8 mouse cellular contexts compared by ENCODE assay signal in the genomic region with DNA sequence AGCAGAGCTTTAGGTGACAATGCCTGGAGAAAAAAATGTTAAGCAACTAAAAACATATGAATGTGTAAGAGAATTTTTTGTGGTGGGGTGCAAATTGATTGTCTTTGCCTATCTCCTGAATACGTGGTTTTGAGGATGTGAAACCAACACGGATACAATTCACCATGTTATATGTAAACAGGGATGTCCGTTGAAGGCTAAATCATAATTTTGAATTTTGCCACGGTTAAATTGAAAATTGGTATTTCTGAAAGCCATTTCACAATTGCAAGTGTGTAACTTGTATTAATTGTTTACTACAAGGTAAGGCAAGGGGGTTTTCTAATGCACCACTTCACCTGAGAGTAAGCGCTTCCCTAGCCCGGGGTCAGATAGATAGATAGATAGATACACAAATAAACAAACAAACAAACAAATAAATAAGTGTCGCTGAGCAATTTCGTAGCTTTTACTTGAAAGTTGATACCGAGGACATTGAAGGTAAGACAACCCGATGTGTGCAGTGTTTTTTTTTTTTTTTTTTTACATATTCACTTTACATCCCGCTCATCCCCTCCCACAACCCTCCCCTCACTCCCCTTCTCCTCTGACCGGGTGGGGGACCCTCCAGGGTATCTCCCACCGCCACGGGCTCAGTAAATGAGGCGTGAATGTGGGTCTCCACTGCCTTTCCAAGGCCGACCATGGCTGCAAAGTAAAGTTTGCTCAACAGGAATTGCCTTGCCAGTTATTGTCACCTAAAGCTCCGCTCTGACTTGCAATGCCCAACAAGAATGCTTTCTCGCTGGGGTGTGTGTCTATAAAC. TPM values are rescaled to one million over a fixed set of nuclear protein-coding genes. Genes with fewer than 3 reads are reported as not detected.
A peak's percentile ranks its signal among the peaks of the same experiment; 100 is the strongest.
DNase-seq lines count a peak whose midpoint lies in the region; ATAC-seq and TF ChIP-seq lines count a peak whose summit lies in the region.

No protein-coding gene starts in this region.

- H3K9me3 ChIP-seq in heart, embryonic 13.5 days: no peaks in the 10 kb centered on the region
- H3K9me3 ChIP-seq in MEL (replicated peaks; ENCODE audit: insufficient read depth, low read length): no peaks in the 10 kb centered on the region
- H3K9me3 ChIP-seq in hindbrain, embryonic 11.5 days (ENCODE audit: control insufficient read depth, low read length): no peaks in the 10 kb centered on the region
- no peaks in the 10 kb centered on the region for H3K9me3 ChIP-seq in midbrain, embryonic 11.5 days (ENCODE audit: control insufficient read depth, low read length)

- H3K4me2 ChIP-seq in heart, embryonic 13.5 days: peak overlapping the region; percentile 79
- H3K4me2 ChIP-seq in hindbrain, embryonic 11.5 days (replicated peaks; ENCODE audit: low read depth, low read length): peak overlapping the region; percentile 67
- H3K4me2 ChIP-seq in midbrain, embryonic 11.5 days: peak overlapping the region; percentile 89

- TF ChIP-seq CTCF in MEL (IDR thresholded peaks at IDR 0.05 in 2 of 3, conservative IDR thresholded peaks at IDR 0.05 in 1 of 3; ENCODE audit: control insufficient read depth in 1 of 3, insufficient read depth in 1 of 3, low read depth in 2 of 3, low read length in 3 of 3, poor library complexity in 1 of 3, severe bottlenecking in 1 of 3): no peak

- peak overlapping the region; percentile 72 for H3K4me3 ChIP-seq in heart, embryonic 13.5 days
- peak overlapping the region; percentile 70 to 78 for H3K4me3 ChIP-seq in MEL (ENCODE audit: control insufficient read depth in 1 of 2, insufficient read depth in 1 of 2, low read depth in 2 of 2, low read length in 2 of 2)
- peak overlapping the region; percentile 59 for H3K4me3 ChIP-seq in hindbrain, embryonic 11.5 days (ENCODE audit: low read depth, low read length)
- peak overlapping the region; percentile 63 for H3K4me3 ChIP-seq in midbrain, embryonic 11.5 days (ENCODE audit: low read depth, low read length)

- peak overlapping the region; percentile 84 for H3K9ac ChIP-seq in heart, embryonic 13.5 days
- peak overlapping the region; percentile 84 for H3K9ac ChIP-seq in MEL (ENCODE audit: control insufficient read depth, low read depth, low read length, poor library complexity, severe bottlenecking)
- H3K9ac ChIP-seq in hindbrain, embryonic 11.5 days (ENCODE audit: low read depth, low read length): peak overlapping the region; percentile 73
- H3K9ac ChIP-seq in midbrain, embryonic 11.5 days (ENCODE audit: low read length): peak overlapping the region; percentile 82

- TF ChIP-seq RAD21 in MEL (IDR thresholded peaks at IDR 0.05; ENCODE audit: low read depth, low read length): no peak

- no peaks in the 10 kb centered on the region for H3K27me3 ChIP-seq in heart, embryonic 13.5 days (replicated peaks)
- H3K27me3 ChIP-seq in MEL (ENCODE audit: control insufficient read depth in 1 of 2, insufficient read depth in 2 of 2, low read length in 2 of 2): no peaks in the 10 kb centered on the region
- no peaks in the 10 kb centered on the region for H3K27me3 ChIP-seq in hindbrain, embryonic 11.5 days (ENCODE audit: control insufficient read depth, insufficient read depth, low read length)
- no peaks in the 10 kb centered on the region for H3K27me3 ChIP-seq in midbrain, embryonic 11.5 days (ENCODE audit: control insufficient read depth, insufficient read depth, low read length)

- no peak for DNase-seq in heart, postnatal 4 days
- DNase-seq in MEL (ENCODE audit: low read depth, low spot score): peak; percentile 43
- DNase-seq in hindbrain, embryonic 11.5 days (ENCODE audit: low spot score): no peak
- peak; percentile 83 for DNase-seq in midbrain, embryonic 11.5 days (ENCODE audit: low spot score, missing footprints)
- DNase-seq in urinary bladder, adult 18-20 months (ENCODE audit: low spot score in 2 of 2): no peak
- no peak for DNase-seq in thymus, postnatal 14 days
- no peak for DNase-seq in frontal cortex, postnatal 25 days (ENCODE audit: low spot score in 2 of 2)

- TF ChIP-seq EP300 in MEL (IDR thresholded peaks at IDR 0.05; ENCODE audit: low read depth in 1 of 2, low read length in 2 of 2): no peak

- 10% methylated on average over 18 of the region's 18 CpGs for WGBS in heart, embryonic 13.5 days
- 10% methylated on average over 18 of the region's 18 CpGs for WGBS in hindbrain, embryonic 11.5 days
- 10% methylated on average over 18 of the region's 18 CpGs for WGBS in midbrain, embryonic 11.5 days

- peak overlapping the region; percentile 64 for H3K27ac ChIP-seq in heart, embryonic 13.5 days (replicated peaks)
- H3K27ac ChIP-seq in MEL (ENCODE audit: control insufficient read depth, low read depth, low read length): peak overlapping the region; percentile 51; the same call in 1 of the 2 replicates
- H3K27ac ChIP-seq in hindbrain, embryonic 11.5 days (ENCODE audit: low read depth, low read length): no peak overlapping the region
- no peak overlapping the region for H3K27ac ChIP-seq in midbrain, embryonic 11.5 days (ENCODE audit: low read depth, low read length)

- H3K4me1 ChIP-seq in heart, embryonic 13.5 days: peaks cover 17% of the 10 kb centered on the region
- H3K4me1 ChIP-seq in MEL (ENCODE audit: control insufficient read depth in 1 of 2, insufficient read depth in 2 of 2, low read length in 2 of 2): peaks cover 2 to 18% of the 10 kb centered on the region in 2 experiments; a peak in 3 of 4 replicates
- no peaks in the 10 kb centered on the region for H3K4me1 ChIP-seq in hindbrain, embryonic 11.5 days (replicated peaks; ENCODE audit: control insufficient read depth, insufficient read depth, low read length)
- peaks cover 4% of the 10 kb centered on the region; the same call in 1 of the 2 replicates for H3K4me1 ChIP-seq in midbrain, embryonic 11.5 days (ENCODE audit: control insufficient read depth, insufficient read depth, low read length)

- H3K36me3 ChIP-seq in heart, embryonic 13.5 days: peaks cover 13% of the 10 kb centered on the region
- peaks cover 0 to 28% of the 10 kb centered on the region in 2 experiments; a peak in 3 of 4 replicates for H3K36me3 ChIP-seq in MEL (ENCODE audit: control insufficient read depth in 1 of 2, insufficient read depth in 2 of 2, low read length in 2 of 2)
- H3K36me3 ChIP-seq in hindbrain, embryonic 11.5 days (ENCODE audit: control insufficient read depth, insufficient read depth, low read length): no peaks in the 10 kb centered on the region
- H3K36me3 ChIP-seq in midbrain, embryonic 11.5 days (ENCODE audit: control insufficient read depth, insufficient read depth, low read length): no peaks in the 10 kb centered on the region

- 0 out of 2 replicates have a peak, but pooled peaks have one; percentile 26 for ATAC-seq in heart, embryonic 13.5 days (ENCODE audit: extremely low read depth, insufficient number of reproducible peaks, low FRiP score, low TSS enrichment)
- peak; percentile 70 for ATAC-seq in hindbrain, embryonic 11.5 days (ENCODE audit: low FRiP score)
- peak; percentile 69 for ATAC-seq in midbrain, embryonic 11.5 days (ENCODE audit: low FRiP score)

- no peak; a peak in 1 of 4 replicates for TF ChIP-seq POLR2A in MEL (IDR thresholded peaks at IDR 0.05; ENCODE audit: control insufficient read depth in 1 of 2, insufficient read depth in 1 of 2, low read depth in 1 of 2, low read length in 2 of 2, poor library complexity in 1 of 2)

- peaks cover 11% of the 10 kb centered on the region for H3K79me2 ChIP-seq in MEL (ENCODE audit: control insufficient read depth, insufficient read depth, low read length, poor library complexity)

RNA-seq across cellular contexts. Expression of gene Lrr1, which starts 0.8 kb away (rescaled TPM):
- 12.8 and 18.0 TPM in 2 replicates for polyA plus RNA-seq in heart, embryonic 13.5 days (2015; fragmentation: Nextera tagmentation; extraction: Ambion mirVana)
- 1 to 10 TPM; 4.1 to 5.2 TPM for total RNA-seq in heart, postnatal 4 days (2021)
- total RNA-seq in MEL (2012; rRNA removed): 10.2 and 14.1 TPM in 2 replicates
- 10 to 100 TPM in 1 of 2 experiments, not detected in 1; 23.1 TPM for polyA plus RNA-seq in MEL (2012; ENCODE audit: insufficient read depth in 1 of 2, insufficient read length in 2 of 2, low read depth in 1 of 2, low replicate concordance in 2 of 2, missing spikeins in 1 of 2)
- polyA plus RNA-seq in hindbrain, embryonic 11.5 days (2014; fragmentation: Nextera tagmentation; extraction: Ambion mirVana): 23.6 and 27.2 TPM in 2 replicates
- polyA plus RNA-seq in midbrain, embryonic 11.5 days (2014; fragmentation: Nextera tagmentation; extraction: Ambion mirVana): 28.9 and 31.1 TPM in 2 replicates

RNA-seq across cellular contexts. Expression of gene Rps29, which starts 8.9 kb away (rescaled TPM):
- 1,386 and 1,427 TPM in 2 replicates for polyA plus RNA-seq in heart, embryonic 13.5 days (2015; fragmentation: Nextera tagmentation; extraction: Ambion mirVana)
- total RNA-seq in heart, postnatal 4 days (2021): 1,000 to 10,000 TPM; 1,738 to 1,783 TPM
- total RNA-seq in MEL (2012; rRNA removed): 4,641 and 5,133 TPM in 2 replicates
- 1,000 to 10,000 TPM in 1 of 2 experiments, 100 to 1,000 TPM in 1; 450 to 1,410 TPM for polyA plus RNA-seq in MEL (2012; ENCODE audit: insufficient read depth in 1 of 2, insufficient read length in 2 of 2, low read depth in 1 of 2, low replicate concordance in 2 of 2, missing spikeins in 1 of 2)
- 1,259 and 1,264 TPM in 2 replicates for polyA plus RNA-seq in hindbrain, embryonic 11.5 days (2014; fragmentation: Nextera tagmentation; extraction: Ambion mirVana)
- polyA plus RNA-seq in midbrain, embryonic 11.5 days (2014; fragmentation: Nextera tagmentation; extraction: Ambion mirVana): 1,283 and 1,438 TPM in 2 replicates

RNA-seq across cellular contexts. Expression of gene Rpl36al, which starts 16.0 kb away (rescaled TPM):
- polyA plus RNA-seq in heart, embryonic 13.5 days (2015; fragmentation: Nextera tagmentation; extraction: Ambion mirVana): 471 and 531 TPM in 2 replicates
- 100 to 1,000 TPM; 310 to 323 TPM for total RNA-seq in heart, postnatal 4 days (2021)
- total RNA-seq in MEL (2012; rRNA removed): 1,318 and 1,322 TPM in 2 replicates
- polyA plus RNA-seq in MEL (2012; ENCODE audit: insufficient read depth in 1 of 2, insufficient read length in 2 of 2, low read depth in 1 of 2, low replicate concordance in 2 of 2, missing spikeins in 1 of 2): 100 to 1,000 TPM in 1 of 2 experiments, not detected in 1; 696 TPM
- polyA plus RNA-seq in hindbrain, embryonic 11.5 days (2014; fragmentation: Nextera tagmentation; extraction: Ambion mirVana): 461 and 473 TPM in 2 replicates
- polyA plus RNA-seq in midbrain, embryonic 11.5 days (2014; fragmentation: Nextera tagmentation; extraction: Ambion mirVana): 470 and 474 TPM in 2 replicates

RNA-seq across cellular contexts. Expression of gene Mgat2, which starts 16.1 kb away (rescaled TPM):
- polyA plus RNA-seq in heart, embryonic 13.5 days (2015; fragmentation: Nextera tagmentation; extraction: Ambion mirVana): 36.5 and 36.8 TPM in 2 replicates
- 10 to 100 TPM; 34.3 to 35.1 TPM for total RNA-seq in heart, postnatal 4 days (2021)
- total RNA-seq in MEL (2012; rRNA removed): 43.3 and 65.3 TPM in 2 replicates
- polyA plus RNA-seq in MEL (2012; ENCODE audit: insufficient read depth in 1 of 2, insufficient read length in 2 of 2, low read depth in 1 of 2, low replicate concordance in 2 of 2, missing spikeins in 1 of 2): 10 to 100 TPM in 1 of 2 experiments, not detected in 1; 40.9 TPM
- polyA plus RNA-seq in hindbrain, embryonic 11.5 days (2014; fragmentation: Nextera tagmentation; extraction: Ambion mirVana): 35.9 and 37.7 TPM in 2 replicates
- polyA plus RNA-seq in midbrain, embryonic 11.5 days (2014; fragmentation: Nextera tagmentation; extraction: Ambion mirVana): 34.5 and 35.7 TPM in 2 replicates

RNA-seq across cellular contexts. Expression of gene Gm49383, which starts 29.0 kb away (rescaled TPM):
- 19.0 and 20.5 TPM in 2 replicates for polyA plus RNA-seq in heart, embryonic 13.5 days (2015; fragmentation: Nextera tagmentation; extraction: Ambion mirVana)
- 10 to 100 TPM in 1 of 2 experiments, 1 to 10 TPM in 1; 8.1 to 10.4 TPM for total RNA-seq in heart, postnatal 4 days (2021)
- 25.2 and 27.5 TPM in 2 replicates for total RNA-seq in MEL (2012; rRNA removed)
- polyA plus RNA-seq in MEL (2012; ENCODE audit: insufficient read depth in 1 of 2, insufficient read length in 2 of 2, low read depth in 1 of 2, low replicate concordance in 2 of 2, missing spikeins in 1 of 2): 10 to 100 TPM in 1 of 2 experiments, not detected in 1; 28.8 TPM
- polyA plus RNA-seq in hindbrain, embryonic 11.5 days (2014; fragmentation: Nextera tagmentation; extraction: Ambion mirVana): 33.2 and 35.8 TPM in 2 replicates
- 37.6 and 38.9 TPM in 2 replicates for polyA plus RNA-seq in midbrain, embryonic 11.5 days (2014; fragmentation: Nextera tagmentation; extraction: Ambion mirVana)

Comparison
In these comparisons a context has a peak if more than half of its experiments do, and no peak if none do; other contexts are left out.
1. H3K27ac ChIP-seq: peak in heart, embryonic 13.5 days (single experiment) and MEL (single experiment); none in hindbrain, embryonic 11.5 days (single experiment) and midbrain, embryonic 11.5 days (single experiment).
2. DNase-seq: peak in MEL (single experiment) and midbrain, embryonic 11.5 days (single experiment); none in heart, postnatal 4 days (single experiment), hindbrain, embryonic 11.5 days (single experiment), urinary bladder, adult 18-20 months (0 of 2), thymus, postnatal 14 days (single experiment) and frontal cortex, postnatal 25 days (0 of 2).
3. Peak in every context shown above with its lines, with median percentiles within 50 percentile points of each other: ATAC-seq, H3K4me2 ChIP-seq, H3K4me3 ChIP-seq and H3K9ac ChIP-seq.